In the genomic region with DNA sequence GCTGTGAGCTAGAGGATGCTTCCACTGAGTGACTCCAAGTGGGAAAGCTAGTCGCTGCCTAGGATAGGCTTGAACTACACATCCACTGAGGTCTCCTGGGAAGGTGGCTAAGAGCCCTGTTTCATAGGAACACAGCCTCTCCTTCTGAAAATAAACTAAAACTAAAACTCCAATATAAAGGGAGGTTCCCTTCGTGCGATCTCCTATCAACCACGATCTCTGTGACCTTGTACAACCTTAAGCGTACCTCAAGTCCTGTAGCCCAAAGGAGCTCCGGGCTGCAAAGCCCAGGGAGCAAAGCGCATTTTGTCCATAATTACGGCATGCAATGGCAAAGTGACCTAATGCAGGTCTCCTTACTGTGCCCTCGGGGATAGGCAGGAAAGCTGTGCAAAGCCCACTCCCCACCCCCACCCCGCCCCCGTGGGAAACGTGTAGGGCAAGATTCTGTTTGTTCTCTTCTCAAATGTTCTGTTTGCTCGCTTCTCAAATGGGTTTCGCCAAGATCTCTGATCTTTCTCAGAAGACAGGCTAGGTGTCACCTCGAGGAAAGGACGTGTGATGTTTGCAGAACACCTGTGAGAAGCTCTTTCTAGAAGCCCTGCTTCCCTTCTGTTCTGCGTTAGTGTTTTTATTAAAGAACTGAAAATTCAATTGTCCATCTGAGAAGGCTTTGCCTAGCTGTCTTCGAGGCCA, we compare ENCODE assay signal across 27 mouse cellular contexts. TPM values are rescaled to one million over a fixed set of nuclear protein-coding genes. Genes with fewer than 3 reads are reported as not detected.
"Had no signal": no experiment of that assay in that cellular context is flagged by ENCODE, and none has a peak within 500 bp of the region (broad histone marks: within the 10 kb centered on the region; RNA-seq: fewer than 3 reads in every experiment).

No protein-coding gene starts in this region.

- DNase-seq: gastrocnemius, adult 2 months; gastrocnemius, postnatal 10 days; gastrocnemius, postnatal 25 days; heart, adult 18-20 months; heart, postnatal 10 days; heart, postnatal 4 days; kidney, adult 11 months; kidney, adult 2 months; kidney, adult 9 months; kidney, postnatal 25 days; kidney, postnatal 4 days; liver; liver, embryonic 13.5 days had no signal

- ATAC-seq: hindbrain, embryonic 16.5 days; intestine, embryonic 16.5 days had no signal

RNA-seq across cellular contexts. Expression of gene Il2rb, which starts 7.5 kb away (rescaled TPM):
- total RNA-seq: gastrocnemius, adult 2 months; gastrocnemius, postnatal 25 days; granulocyte monocyte progenitor cell, adult 5-6 weeks had no signal
- polyA plus RNA-seq: heart, embryonic 10.5 days; heart, embryonic 12.5 days; hindbrain, embryonic 10.5 days; limb, embryonic 10.5 days had no signal

RNA-seq across cellular contexts. Expression of gene Tmprss6, which starts 34.2 kb away (rescaled TPM):
- total RNA-seq: gastrocnemius, adult 2 months; gastrocnemius, postnatal 25 days; granulocyte monocyte progenitor cell, adult 5-6 weeks; heart, adult 18-20 months; heart, adult 8-10 months; heart, postnatal 25 days; heart, postnatal 4 days; layer of hippocampus, postnatal 10 days; left cerebral cortex, postnatal 14 days had no signal
- polyA plus RNA-seq: heart, embryonic 14.5 days; hindbrain, embryonic 10.5 days had no signal

RNA-seq across cellular contexts. Expression of gene Sstr3, which starts 41.9 kb away (rescaled TPM):
- total RNA-seq: gastrocnemius, postnatal 25 days; granulocyte monocyte progenitor cell, adult 5-6 weeks; heart, adult 18-20 months; heart, adult 8-10 months; heart, postnatal 25 days had no signal
- polyA plus RNA-seq: heart, embryonic 10.5 days; heart, embryonic 14.5 days; heart, embryonic 16.5 days; limb, embryonic 10.5 days; liver, embryonic 11.5 days; liver, embryonic 13.5 days had no signal
